Mouse (Mus musculus): ENCODE measurements around the gene Uggt1. TPM values are rescaled to one million over a fixed set of nuclear protein-coding genes. Genes with fewer than 3 reads are reported as not detected.

The Uggt1 gene
- total RNA-seq, 2 experiments from 2014 or later = 40.8 to 47.3 TPM

DNA sequence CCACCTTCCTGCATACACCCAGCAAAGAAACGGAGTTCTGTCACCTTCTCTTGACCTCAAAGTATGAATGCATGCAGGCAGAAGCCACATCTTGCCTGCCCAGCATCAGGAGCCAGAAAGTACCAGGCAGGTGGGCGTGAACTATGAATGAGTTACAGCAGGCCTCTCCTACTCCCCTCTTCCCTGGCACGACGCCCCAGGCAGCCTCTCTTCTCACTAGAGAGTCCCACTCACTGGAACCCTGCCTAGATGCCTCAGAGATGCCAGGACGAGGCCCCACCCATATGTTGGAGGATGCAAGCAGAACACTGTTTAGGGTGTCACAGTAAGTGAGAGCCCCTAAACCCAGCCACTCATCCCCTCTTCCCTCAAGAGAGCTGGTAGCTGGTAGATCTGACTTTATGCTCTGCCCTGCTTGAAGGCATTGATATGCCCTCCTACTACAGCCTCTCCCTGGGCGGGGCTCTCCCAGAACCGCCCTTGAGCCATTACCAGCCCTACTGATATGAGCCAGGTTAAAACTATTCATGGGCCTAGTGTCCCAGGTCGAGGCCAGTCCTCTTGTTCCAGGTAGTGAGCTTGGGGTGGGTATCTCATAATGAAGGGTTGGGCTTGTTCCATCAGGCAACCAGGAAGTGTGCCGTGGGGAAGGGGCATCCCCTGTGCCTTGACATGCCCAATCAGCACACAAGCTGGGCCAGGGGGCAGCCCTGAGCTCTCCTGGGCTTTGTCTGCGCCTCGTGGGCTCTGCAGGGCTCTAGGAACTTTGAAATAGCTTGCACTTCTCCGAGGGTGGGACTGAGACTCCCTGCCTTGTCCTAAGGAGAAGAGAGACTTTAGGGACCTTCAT, 148.9 kb downstream of the Uggt1 start:
- intact Hi-C loops (cut with DNase I) = no loop called here
- DNase-seq (ENCODE audit: low spot score in 2 of 2) = peak; percentile 92 to 97

DNA sequence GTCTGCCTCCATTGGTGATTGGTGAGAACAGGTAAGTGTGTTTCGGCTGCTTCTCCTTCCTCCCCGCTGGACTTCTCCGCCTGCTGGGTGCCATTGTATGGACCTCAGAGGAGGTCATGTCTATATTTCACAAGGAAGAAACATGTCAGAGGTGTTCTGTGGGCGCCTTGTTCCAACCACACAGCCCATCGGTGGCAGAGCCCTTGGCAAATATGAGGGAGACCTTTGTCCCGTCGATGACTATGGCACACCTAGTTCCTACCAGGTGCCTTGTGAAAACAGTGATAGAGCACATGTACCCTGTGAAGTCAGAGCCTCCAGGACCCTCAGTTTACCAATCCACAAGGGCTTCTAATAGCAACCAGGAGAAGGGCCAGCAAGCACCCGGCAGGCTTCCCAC, 150.8 kb downstream of the Uggt1 start:
- intact Hi-C loops (cut with DNase I) = no loop called here
- DNase-seq (ENCODE audit: low spot score in 2 of 2) = no peak

DNA sequence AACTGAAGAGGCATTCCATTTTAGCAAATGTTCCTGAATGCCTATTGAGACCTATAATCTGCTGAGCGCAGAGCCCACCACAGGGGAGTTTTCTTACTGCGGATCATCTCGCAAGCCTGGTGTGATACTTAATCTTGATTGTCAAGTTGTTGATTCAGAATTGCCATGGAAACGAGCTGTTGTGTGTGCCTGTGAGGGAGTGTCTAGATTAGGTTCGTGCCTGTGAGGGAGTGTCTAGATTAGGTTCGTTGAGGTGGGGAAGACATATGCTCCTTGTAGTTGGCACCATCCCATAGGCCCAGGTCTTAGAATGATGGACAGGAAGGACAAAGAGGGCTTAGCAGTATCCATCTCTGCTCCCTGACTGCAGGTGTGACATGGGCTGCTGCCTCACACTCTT, 153.3 kb downstream of the Uggt1 start:
- no peak for DNase-seq (ENCODE audit: low spot score in 2 of 2)
- intact Hi-C loops (cut with DNase I) = no loop called here

DNA sequence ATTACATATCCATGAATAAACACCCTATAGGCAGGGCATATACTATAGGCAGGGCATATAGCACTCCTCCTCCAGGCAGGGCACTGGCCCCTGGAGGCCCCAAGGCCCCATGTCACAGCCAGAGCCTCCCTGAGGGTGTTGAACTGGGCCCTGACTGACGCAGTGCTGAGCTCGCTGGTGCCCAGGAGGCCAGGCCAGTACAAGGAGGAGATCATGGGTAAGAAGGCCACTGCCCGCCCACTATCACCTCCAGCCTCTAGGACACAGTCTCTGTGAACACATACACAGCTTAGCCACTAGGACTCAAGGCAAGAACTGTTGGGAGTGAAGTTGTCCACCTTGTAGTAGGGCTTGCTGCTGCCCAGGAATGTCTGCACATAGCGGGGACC, 153.8 kb downstream of the Uggt1 start:
- intact Hi-C loops (cut with DNase I) = no loop called here
- no peak for DNase-seq (ENCODE audit: low spot score in 2 of 2)

Small RNAs within 50 kb of the gene (microRNA-seq; reads per million reads assigned to microRNA genes)
- gene Mir6897 = 8.8 to 10.3 reads per million in 2 experiments

Other genes starting within 250 kb of the Uggt1 start
- gene Hs6st1, start 176.3 kb downstream of the Uggt1 start, total RNA-seq (2021) = 10 to 100 TPM; 73.1 to 77.7 TPM
- gene Neurl3, start 30.0 kb upstream of the Uggt1 start, total RNA-seq (2021) = under 1 TPM; 0.26 to 0.61 TPM
- gene Arid5a, start 63.0 kb upstream of the Uggt1 start, total RNA-seq (2021) = 10 to 100 TPM; 14.7 to 16.9 TPM
- 10 to 100 TPM; 59.4 to 65.3 TPM for gene Kansl3, start 124.5 kb upstream of the Uggt1 start, total RNA-seq (2021)
- not detected for gene Fer1l5, start 127.6 kb upstream of the Uggt1 start, total RNA-seq (2021)
- gene Lman2l, start 200.6 kb upstream of the Uggt1 start, total RNA-seq (2021) = 10 to 100 TPM; 37.4 to 41.7 TPM
- 10 to 100 TPM; 12.6 to 13.5 TPM for gene Cnnm4, start 226.9 kb upstream of the Uggt1 start, total RNA-seq (2021)

Data from left cerebral cortex, postnatal 14 days (tissue).